Mouse (Mus musculus) layer of hippocampus, postnatal 14 days (tissue): Measurements from ENCODE around the gene Ahsa1. TPM values are rescaled to one million over a fixed set of nuclear protein-coding genes. Genes with fewer than 3 reads are reported as not detected.

Experiments
- microRNA-seq, 2 experiments: library from miRNA; unstranded; fragments of <30 nt; microRNA quantifications; one replicate each; pipeline ENCODE4 v1.2.0; 2021
- total RNA-seq, 2 experiments: library from RNA; stranded (reverse); gene quantifications; 2 replicates each; pipeline ENCODE4 v1.2.3; 2021

Gene Ahsa1
- total RNA-seq, 2 experiments from 2014 or later = 147 to 157 TPM

Small RNA genes lying within 50 kb of the gene (microRNA-seq; reads per million reads assigned to microRNA genes)
- 0 reads per million in 2 experiments for gene Gm47293

Other genes with a start within 250 kb of the Ahsa1 start
- 10 to 100 TPM; 30.3 to 33.4 TPM for gene Tmem63c, start 245.1 kb upstream of the Ahsa1 start, total RNA-seq
- gene Ngb, start 163.9 kb upstream of the Ahsa1 start, total RNA-seq = 1 to 10 TPM; 1.5 to 2.6 TPM
- 10 to 100 TPM; 48.6 to 49.3 TPM for gene Gstz1, start 119.3 kb upstream of the Ahsa1 start, total RNA-seq
- 10 to 100 TPM; 19.0 to 21.3 TPM for gene Pomt2, start 118.5 kb upstream of the Ahsa1 start, total RNA-seq
- gene Samd15, start 66.8 kb upstream of the Ahsa1 start, total RNA-seq = 1 to 10 TPM; 2.5 to 3.7 TPM
- 10 to 100 TPM; 26.4 to 26.7 TPM for gene Tmed8, start 66.0 kb upstream of the Ahsa1 start, total RNA-seq
- gene Noxred1, start 27.7 kb upstream of the Ahsa1 start, total RNA-seq = 1 to 10 TPM in 1 of 2 experiments, under 1 TPM in 1; 0.93 to 1.2 TPM
- gene Vipas39, start 223 bp upstream of the Ahsa1 start, total RNA-seq = 10 to 100 TPM; 57.5 to 66.0 TPM
- gene Ism2, start 33.2 kb downstream of the Ahsa1 start, total RNA-seq = under 1 TPM; 0.52 to 0.60 TPM
- gene Sptlc2, start 121.9 kb downstream of the Ahsa1 start, total RNA-seq = 10 to 100 TPM; 50.3 to 60.5 TPM
- gene Slirp, start 177.4 kb downstream of the Ahsa1 start, total RNA-seq = 10 to 100 TPM; 87.3 to 94.3 TPM
- gene Alkbh1, start 177.5 kb downstream of the Ahsa1 start, total RNA-seq = 10 to 100 TPM; 16.7 to 18.5 TPM
- gene Snw1, start 205.8 kb downstream of the Ahsa1 start, total RNA-seq = 10 to 100 TPM; 48.2 to 48.4 TPM
- not detected for gene Gm5788, start 228.2 kb downstream of the Ahsa1 start, total RNA-seq
- not detected for gene Gm8300, start 247.8 kb downstream of the Ahsa1 start, total RNA-seq